Mouse (Mus musculus) stomach, postnatal 0 days (tissue): ENCODE results near the gene Cldn14.

ENCODE experiments used
- CTCF ChIP-seq: IDR thresholded peaks from 2 replicates; pipeline ENCODE4 v1.5.1; 2016; ENCODE audit warnings: antibody characterized with exemption, low read depth, mild to moderate bottlenecking, moderate library complexity
- EP300 ChIP-seq: optimal IDR thresholded peaks from 2 replicates; pipeline ENCODE3; 2016; ENCODE audit warnings: antibody characterized with exemption

DNA sequence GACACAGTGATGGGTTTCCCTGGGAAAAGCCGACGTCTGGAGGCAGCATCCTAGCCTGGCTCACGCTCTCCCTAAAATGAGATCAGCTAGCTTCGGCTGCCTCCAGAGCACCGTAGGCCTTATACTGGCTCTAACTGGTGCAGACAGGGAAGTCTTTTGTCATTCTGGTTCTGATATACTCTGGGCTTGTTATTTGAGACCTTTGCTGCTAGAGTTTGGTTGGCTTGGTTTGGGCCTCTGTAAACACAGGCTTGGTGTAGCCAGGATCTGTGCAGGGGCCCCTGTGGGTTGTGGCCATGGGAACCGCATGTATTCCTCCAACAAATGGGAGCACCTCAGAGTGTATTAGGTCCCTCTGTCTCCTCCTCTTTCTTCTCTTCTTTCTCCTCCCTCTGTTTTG lies 7.3 kb downstream of the Cldn14 start:
- no peak for TF ChIP-seq CTCF
- no peak for TF ChIP-seq EP300
